Mouse (Mus musculus) activated CD4-positive, CD25-positive, alpha-beta regulatory T cell (primary cell): ENCODE results near the gene Phlpp2. TPM values are rescaled to one million over a fixed set of nuclear protein-coding genes. Genes with fewer than 3 reads are reported as not detected.

Source experiments
- polyA plus RNA-seq, 2 experiments: library from polyadenylated mRNA; unstranded; fragments of 100-300 nt; shearing (Covaris generic); gene quantifications; one replicate each; pipeline ENCODE4 v1.2.1; 2017

The Phlpp2 gene
- under 1 TPM; 0.26 to 0.50 TPM for polyA plus RNA-seq

DNA sequence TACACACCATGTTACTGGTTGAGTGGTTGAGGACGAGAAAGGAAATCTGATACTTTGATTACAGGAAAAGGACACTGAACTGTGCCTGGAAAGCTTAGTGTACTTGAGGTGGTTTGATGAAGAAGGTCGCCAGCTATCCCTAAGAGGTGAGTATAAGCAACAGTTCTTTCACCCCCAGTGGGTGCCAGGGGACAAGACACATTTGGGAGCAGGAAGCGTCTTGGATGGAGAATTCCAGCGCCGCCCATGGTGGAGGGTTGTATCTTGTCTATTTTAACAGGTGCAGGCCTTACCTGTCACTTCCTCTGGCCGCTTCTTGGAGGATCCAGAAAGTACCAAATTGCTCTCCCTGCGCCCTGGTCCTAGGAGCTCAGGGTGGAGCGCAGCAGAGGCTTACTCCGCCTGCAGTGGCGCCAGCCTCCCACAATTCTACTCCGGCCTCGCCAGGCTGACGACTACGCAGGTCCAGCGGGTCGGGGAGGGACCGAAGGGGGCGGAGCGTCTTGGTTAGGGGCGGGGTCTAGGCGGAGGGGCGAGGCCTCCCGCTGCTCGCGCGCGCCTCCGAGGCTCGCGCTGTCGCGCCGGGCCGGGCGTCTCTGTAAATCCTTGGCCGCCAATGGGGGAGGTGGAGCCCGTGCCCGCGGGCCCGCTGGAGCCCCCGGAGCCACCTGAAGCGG lies at the start of gene Phlpp2:
Gene Phlpp2, plus strand, starts transcription at position 540 of the 677 bp plus-strand sequence.

GRCm38 (mm10) chr8:109961693-109962367 lies 93.5 kb downstream of the Phlpp2 start, which contains the start of gene Marveld3:
TSS of gene Marveld3 (minus strand) at chr8:109962203.

DNA sequence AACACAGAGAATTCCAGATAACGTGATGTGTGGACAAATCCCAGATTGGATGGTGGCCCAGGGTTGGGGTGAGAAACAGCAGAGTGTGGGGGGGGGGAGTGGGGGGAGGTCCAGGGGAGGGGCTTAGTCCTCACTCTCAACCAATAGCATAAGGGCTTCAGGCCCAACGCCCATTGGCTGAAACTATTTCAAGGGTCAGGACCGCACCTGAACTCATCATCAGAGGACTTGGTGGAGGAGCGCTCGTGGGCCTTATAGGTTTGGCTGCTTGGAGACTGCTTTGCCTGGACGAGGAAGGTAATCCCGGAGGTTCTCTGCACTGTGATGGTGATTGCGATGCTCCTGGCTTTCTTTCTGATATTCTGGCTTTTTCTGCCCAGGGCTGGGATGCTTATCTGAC lies 121.9 kb downstream of the Phlpp2 start, which contains the start of gene Tat:
Gene Tat, plus strand, starts transcription at position 214 of the 400 bp plus-strand sequence.

Other genes starting within 250 kb of the Phlpp2 start
- gene Ist1, start 175.3 kb upstream of the Phlpp2 start, polyA plus RNA-seq: 100 to 1,000 TPM; 110 to 140 TPM
- gene Zfp821, start 163.0 kb upstream of the Phlpp2 start, polyA plus RNA-seq: 10 to 100 TPM in 1 of 2 experiments, 1 to 10 TPM in 1; 9.9 to 11.4 TPM
- 1 to 10 TPM; 2.5 to 2.6 TPM for gene Atxn1l, start 130.8 kb upstream of the Phlpp2 start, polyA plus RNA-seq
- 10 to 100 TPM; 39.3 to 51.7 TPM for gene Ap1g1, start 90.0 kb upstream of the Phlpp2 start, polyA plus RNA-seq
- under 1 TPM in 1 of 2 experiments, not detected in 1; 0.81 TPM for gene Marveld3, start 93.7 kb downstream of the Phlpp2 start, polyA plus RNA-seq
- gene Tat, start 121.9 kb downstream of the Phlpp2 start, polyA plus RNA-seq: under 1 TPM in 1 of 2 experiments, not detected in 1; 0.21 TPM
- under 1 TPM; 0.12 to 0.41 TPM for gene Chst4, start 171.2 kb downstream of the Phlpp2 start, polyA plus RNA-seq
- gene Zfp612, start 211.2 kb downstream of the Phlpp2 start, polyA plus RNA-seq: 1 to 10 TPM in 1 of 2 experiments, under 1 TPM in 1; 0.50 to 2.3 TPM
- gene Gm21964, start 232.7 kb downstream of the Phlpp2 start, polyA plus RNA-seq: not detected
- gene Gm17720, start 234.2 kb downstream of the Phlpp2 start, polyA plus RNA-seq: not detected